Mouse (Mus musculus) C2C12 (cell line): ENCODE results near the gene Mtx1.

Source experiments
- CEBPB ChIP-seq: IDR thresholded peaks from one replicate; pipeline ENCODE4 v1.6.1; 2011; ENCODE audit warnings: low read depth, mild to moderate bottlenecking, control low read depth, moderate library complexity
- CTCF ChIP-seq: IDR thresholded peaks from one replicate; pipeline ENCODE4 v1.5.1; 2011; ENCODE audit not compliant: control insufficient read depth, insufficient read depth, insufficient read length
- MAX ChIP-seq: IDR thresholded peaks from one replicate; pipeline ENCODE4 v1.6.1; 2011; ENCODE audit warnings: mild to moderate bottlenecking, control low read depth
- MYOD1 ChIP-seq: IDR thresholded peaks from one replicate; pipeline ENCODE4 v1.6.1; 2011; ENCODE audit warnings: low read depth; ENCODE audit not compliant: control insufficient read depth, insufficient read length
- MYOG ChIP-seq: IDR thresholded peaks from one replicate; pipeline ENCODE4 v1.6.1; 2011; ENCODE audit not compliant: control insufficient read depth, insufficient read length; ENCODE audit errors: extremely low read depth
- USF1 ChIP-seq: IDR thresholded peaks from one replicate; pipeline ENCODE4 v1.6.1; 2011; ENCODE audit warnings: low read depth, mild to moderate bottlenecking, control low read depth, moderate library complexity

- TF ChIP-seq CTCF (no peak), USF1 (no peak), MAX (no peak), MYOG (no peak), MYOD1 (no peak), CEBPB (no peak)
Measured at GRCm38 (mm10) chr3:89242331-89242895, 15.5 kb upstream of the Mtx1 start.
